Mouse (Mus musculus) limb, embryonic 11.5 days (tissue): Measurements from ENCODE around the gene Acot7. TPM values are rescaled to one million over a fixed set of nuclear protein-coding genes. Genes with fewer than 3 reads are reported as not detected.

ENCODE experiments used
- ATAC-seq: fragments of 200-750 bp; cut with Nextera tagmentation; 2 replicates; pipeline ENCODE4 v1.8.0; 2017; ENCODE audit warnings: low read depth; ENCODE audit not compliant: insufficient number of reproducible peaks, low FRiP score, low TSS enrichment
- DNase-seq: peaks from one replicate; pipeline ENCODE4 v3.0.0-alpha.2; 2015; ENCODE audit warnings: low spot score
- H3K27ac ChIP-seq: fragments of 300-500 bp; sonication (generic); replicated peaks from 2 replicates; pipeline ENCODE4 v1.5.1; 2014; ENCODE audit warnings: low read depth, mild to moderate bottlenecking, low read length
- H3K27me3 ChIP-seq: fragments of 300-500 bp; sonication (generic); 2 replicates; pipeline ENCODE4 v1.6.1; 2014; ENCODE audit warnings: mild to moderate bottlenecking, low read length, mixed read lengths; ENCODE audit not compliant: control insufficient read depth, insufficient read depth
- H3K36me3 ChIP-seq: fragments of 300-500 bp; sonication (generic); 2 replicates; pipeline ENCODE4 v1.6.1; 2014; ENCODE audit warnings: mild to moderate bottlenecking, low read length, moderate library complexity, mixed read lengths; ENCODE audit not compliant: control insufficient read depth, insufficient read depth
- H3K4me1 ChIP-seq: fragments of 300-500 bp; sonication (generic); 2 replicates; pipeline ENCODE4 v1.6.1; 2014; ENCODE audit warnings: low read length, mixed read lengths; ENCODE audit not compliant: control insufficient read depth, insufficient read depth
- H3K4me2 ChIP-seq: fragments of 300-500 bp; sonication (generic); 2 replicates; pipeline ENCODE4 v1.6.1; 2014; ENCODE audit warnings: low read depth, mild to moderate bottlenecking, moderate library complexity; ENCODE audit not compliant: severe bottlenecking
- H3K4me3 ChIP-seq: fragments of 300-500 bp; sonication (generic); 2 replicates; pipeline ENCODE4 v1.5.1; 2014; ENCODE audit warnings: low read depth, low read length
- H3K9ac ChIP-seq: fragments of 300-500 bp; sonication (generic); 2 replicates; pipeline ENCODE4 v1.6.1; 2014; ENCODE audit warnings: mild to moderate bottlenecking, low read length
- H3K9me3 ChIP-seq: fragments of 300-500 bp; sonication (generic); 2 replicates; pipeline ENCODE4 v1.6.1; 2016; ENCODE audit warnings: low read length; ENCODE audit not compliant: control insufficient read depth
- WGBS: fragments of 180-500 bp; shearing (Covaris S2); extraction: QIAGEN DNeasy Blood & Tissue Kit; methylation state at CpG from one replicate; pipeline ENCODE4 v1.1.7; 2014; 5-methylcytosine and 5-hydroxymethylcytosine counted together
- polyA plus RNA-seq: library from polyadenylated mRNA; unstranded; fragments of >200 nt; fragmentation: Nextera tagmentation; extraction: Ambion mirVana; gene quantifications from 2 replicates; pipeline ENCODE4 v1.2.1, GENCODE M21; 2014

Gene Acot7
- polyA plus RNA-seq, 1 experiment from 2014 or later: 33.3 TPM

GRCm38 (mm10) chr4:152243969-152244368 lies 66.0 kb downstream of the Acot7 start:
- ATAC-seq (no peak), DNase-seq (no peak)
- H3K4me1 ChIP-seq: no peaks in the 10 kb centered on the region
- no peak overlapping the region for H3K4me3 ChIP-seq
- no peak overlapping the region for H3K4me2 ChIP-seq
- no peaks in the 10 kb centered on the region for H3K27me3 ChIP-seq
- no peak overlapping the region for H3K9ac ChIP-seq
- H3K36me3 ChIP-seq: no peaks in the 10 kb centered on the region
- 95% methylated on average over 8 of the region's 8 CpGs for whole genome bisulfite sequencing
- H3K27ac ChIP-seq: no peak overlapping the region
- no peaks in the 10 kb centered on the region for H3K9me3 ChIP-seq

DNA sequence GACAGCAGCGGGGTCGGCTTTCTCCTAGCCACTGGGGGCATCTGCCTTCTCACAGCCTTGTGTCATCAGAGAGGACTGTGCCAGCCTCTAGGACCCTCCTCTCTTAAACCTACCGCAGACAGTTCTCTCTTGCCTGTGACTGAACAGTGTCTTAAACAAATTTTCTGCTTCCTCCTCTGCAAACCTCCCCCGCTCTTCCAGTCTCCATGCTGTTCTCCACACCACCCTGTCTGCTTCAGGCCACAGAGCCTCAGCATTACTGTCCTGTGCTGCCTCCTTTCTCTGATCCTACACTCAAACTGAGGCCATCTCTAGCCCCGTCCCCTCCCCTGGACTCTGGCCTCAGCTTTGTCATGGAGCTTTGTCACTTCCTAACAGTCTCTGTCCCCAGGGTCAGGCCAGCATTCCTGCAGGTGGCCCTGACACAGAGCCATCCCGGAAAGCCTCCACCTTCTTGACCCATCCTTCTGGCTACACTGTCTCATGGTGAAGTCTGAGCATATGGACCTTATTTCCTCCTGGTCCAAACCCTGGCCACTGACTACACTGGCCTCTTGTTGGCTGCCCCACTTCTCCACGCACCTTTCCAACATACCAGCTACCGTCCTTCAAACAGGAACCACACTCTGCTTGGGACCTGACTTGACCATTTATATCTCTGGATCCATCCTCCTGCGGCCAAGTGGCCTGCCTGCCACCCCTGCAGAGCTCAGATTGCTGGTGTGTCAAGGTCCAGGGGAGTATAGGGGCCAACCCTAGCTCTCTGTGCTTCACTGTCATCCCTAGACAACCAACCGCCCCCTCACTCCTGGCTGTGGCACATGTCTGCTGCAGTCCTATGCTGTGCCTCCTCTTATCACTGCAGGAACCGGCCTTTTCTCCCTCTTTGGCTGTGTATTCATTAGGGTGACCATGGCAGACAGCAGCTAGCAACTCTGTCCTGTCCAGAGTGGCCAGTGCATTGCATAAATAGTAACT lies 66.9 kb downstream of the Acot7 start:
- DNase-seq (no peak), ATAC-seq (no peak)
- Histone ChIP-seq H3K27me3 (no peaks in the 10 kb centered on the region), H3K4me1 (no peaks in the 10 kb centered on the region), H3K4me2 (no peak overlapping the region), H3K9ac (no peak overlapping the region), H3K4me3 (no peak overlapping the region), H3K27ac (no peak overlapping the region), H3K36me3 (no peaks in the 10 kb centered on the region), H3K9me3 (no peaks in the 10 kb centered on the region)
- 79% methylated on average over 11 of the region's 11 CpGs for WGBS

DNA sequence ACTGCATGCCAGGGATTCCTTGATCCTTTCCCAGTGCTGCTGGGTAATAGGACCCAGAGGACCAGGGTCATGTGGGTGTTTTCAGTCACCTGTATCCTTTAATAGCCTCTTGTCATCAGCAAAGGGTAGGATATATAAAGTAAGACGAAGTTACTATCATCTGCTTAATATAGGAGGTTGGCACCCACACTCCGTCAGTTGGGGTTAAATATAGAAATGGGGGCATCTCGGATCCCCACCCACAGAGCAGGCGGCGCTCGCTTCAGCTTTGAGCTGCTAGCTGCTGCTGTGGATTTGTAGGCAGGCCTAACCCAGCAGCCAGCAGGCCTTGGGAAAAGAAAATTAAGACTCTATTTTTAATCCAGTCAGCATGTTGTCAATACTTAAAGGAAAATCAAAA lies 68.1 kb downstream of the Acot7 start:
- no peak overlapping the region for H3K4me2 ChIP-seq
- DNase-seq: no peak
- WGBS: 80% methylated on average over 6 of the region's 6 CpGs
- H3K36me3 ChIP-seq: no peaks in the 10 kb centered on the region
- H3K27me3 ChIP-seq: no peaks in the 10 kb centered on the region
- no peaks in the 10 kb centered on the region for H3K9me3 ChIP-seq
- no peak overlapping the region for H3K27ac ChIP-seq
- H3K4me1 ChIP-seq: no peaks in the 10 kb centered on the region
- ATAC-seq: no peak
- no peak overlapping the region for H3K9ac ChIP-seq
- H3K4me3 ChIP-seq: no peak overlapping the region

GRCm38 (mm10) chr4:152247195-152247594 lies 69.3 kb downstream of the Acot7 start:
- no peaks in the 10 kb centered on the region for H3K4me1 ChIP-seq

DNA sequence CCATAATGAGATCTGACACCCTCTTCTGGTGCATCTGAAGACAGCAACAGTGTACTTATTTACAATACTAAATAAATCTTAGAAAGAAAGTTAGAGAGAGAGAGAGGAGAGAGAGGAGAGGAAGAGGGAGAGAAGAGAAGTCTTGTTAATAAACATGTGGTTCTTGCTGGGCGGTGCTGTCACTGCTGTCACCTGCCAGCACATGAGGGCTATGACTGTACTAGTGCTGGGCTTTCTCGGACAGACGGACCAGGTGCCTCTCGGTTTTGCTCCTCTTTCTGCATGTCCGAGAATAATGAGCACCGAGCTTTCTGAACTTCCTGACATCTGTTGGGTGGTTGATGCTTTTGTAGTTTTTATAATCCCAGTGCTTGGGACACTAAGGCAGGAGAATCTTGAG lies 72.7 kb downstream of the Acot7 start:
- ATAC-seq: no peak
- Histone ChIP-seq H3K9ac (no peak overlapping the region), H3K4me2 (no peak overlapping the region), H3K9me3 (no peaks in the 10 kb centered on the region), H3K36me3 (no peaks in the 10 kb centered on the region), H3K4me3 (no peak overlapping the region), H3K27me3 (no peaks in the 10 kb centered on the region), H3K4me1 (no peaks in the 10 kb centered on the region), H3K27ac (no peak overlapping the region)
- no peak for DNase-seq
- WGBS: 92% methylated on average over 6 of the region's 6 CpGs

More at GRCm38 (mm10) chr4:152247195-152247594, 69.3 kb downstream of the Acot7 start:
- H3K4me2 ChIP-seq: no peak overlapping the region
- no peak for DNase-seq
- no peak overlapping the region for H3K9ac ChIP-seq
- no peak overlapping the region for H3K4me3 ChIP-seq
- WGBS: 87% methylated on average over 3 of the region's 3 CpGs
- no peaks in the 10 kb centered on the region for H3K36me3 ChIP-seq
- no peaks in the 10 kb centered on the region for H3K9me3 ChIP-seq
- ATAC-seq: no peak
- no peak overlapping the region for H3K27ac ChIP-seq
- no peaks in the 10 kb centered on the region for H3K27me3 ChIP-seq

DNA sequence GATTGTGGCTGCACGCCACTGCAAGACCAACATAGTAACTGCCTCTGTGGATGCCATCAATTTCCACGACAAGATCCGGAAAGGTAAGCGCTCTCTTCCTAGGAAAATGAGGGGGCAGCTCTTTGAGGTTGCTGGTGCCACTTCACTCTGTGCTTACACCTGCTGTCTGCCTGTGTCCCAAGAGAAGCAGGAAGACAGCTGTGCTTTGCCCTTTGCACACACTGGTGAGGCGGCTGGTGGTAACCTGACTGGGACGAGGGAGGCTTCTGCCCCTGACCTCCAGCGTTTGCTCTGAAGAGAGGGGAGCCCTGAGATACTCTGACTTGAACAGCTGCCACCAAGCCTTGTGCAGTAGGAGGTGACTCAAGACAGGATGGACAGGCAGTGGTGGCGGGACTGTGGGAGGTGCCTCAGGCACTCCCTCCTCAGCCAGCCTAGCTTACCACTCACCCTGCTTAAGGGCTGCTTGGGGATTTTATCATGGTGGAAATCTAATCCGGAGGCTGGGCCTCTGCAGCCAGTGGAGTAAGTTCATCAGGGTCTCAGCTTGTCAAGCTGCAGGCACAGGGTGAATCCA lies 75.3 kb downstream of the Acot7 start:
- Histone ChIP-seq H3K9me3 (no peaks in the 10 kb centered on the region), H3K4me3 (no peak overlapping the region), H3K27ac (no peak overlapping the region), H3K36me3 (no peaks in the 10 kb centered on the region), H3K27me3 (no peaks in the 10 kb centered on the region), H3K4me1 (no peaks in the 10 kb centered on the region), H3K4me2 (no peak overlapping the region), H3K9ac (no peak overlapping the region)
- DNase-seq (no peak), ATAC-seq (no peak)
- WGBS: 74% methylated on average over 9 of the region's 9 CpGs

GRCm38 (mm10) chr4:152257070-152257469 lies 79.1 kb downstream of the Acot7 start:
- Histone ChIP-seq H3K27ac (no peak overlapping the region), H3K9ac (no peak overlapping the region), H3K27me3 (no peaks in the 10 kb centered on the region), H3K4me2 (no peak overlapping the region), H3K4me1 (no peaks in the 10 kb centered on the region), H3K36me3 (no peaks in the 10 kb centered on the region), H3K4me3 (no peak overlapping the region), H3K9me3 (no peaks in the 10 kb centered on the region)
- DNase-seq (no peak), ATAC-seq (no peak)
- 50% methylated on average over 6 of the region's 6 CpGs for WGBS

DNA sequence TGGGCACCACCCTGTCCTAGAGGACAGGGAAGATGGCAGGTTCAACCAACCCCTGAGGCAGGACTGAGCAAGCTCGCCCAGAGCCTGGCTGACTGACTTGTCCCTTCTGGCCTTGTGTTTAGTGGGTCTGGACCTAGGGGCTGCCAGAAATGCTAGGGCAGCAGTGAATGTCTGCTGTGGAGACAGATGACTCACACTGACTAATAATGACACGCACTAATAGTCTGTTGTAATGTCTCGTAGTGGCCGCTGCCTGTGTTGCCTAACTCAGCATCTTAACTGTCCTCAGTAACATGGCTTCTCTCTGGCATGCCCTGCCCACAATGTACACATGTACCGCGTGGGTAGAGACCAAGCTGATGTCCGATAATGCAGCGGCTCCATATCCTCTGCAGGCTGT lies 82.5 kb downstream of the Acot7 start:
- Histone ChIP-seq H3K4me1 (peaks cover 3% of the 10 kb centered on the region; the same call in 1 of the 2 replicates), H3K4me2 (no peak overlapping the region), H3K27ac (no peak overlapping the region), H3K9ac (no peak overlapping the region), H3K9me3 (no peaks in the 10 kb centered on the region), H3K36me3 (no peaks in the 10 kb centered on the region), H3K27me3 (no peaks in the 10 kb centered on the region), H3K4me3 (no peak overlapping the region)
- WGBS: 92% methylated on average over 8 of the region's 8 CpGs
- ATAC-seq (no peak), DNase-seq (no peak)
